Mouse (Mus musculus): ENCODE measurements around the gene Klhl3. TPM values are rescaled to one million over a fixed set of nuclear protein-coding genes. Genes with fewer than 3 reads are reported as not detected.

Gene Klhl3
- polyA plus RNA-seq, 1 experiment = 16.1 TPM

DNA sequence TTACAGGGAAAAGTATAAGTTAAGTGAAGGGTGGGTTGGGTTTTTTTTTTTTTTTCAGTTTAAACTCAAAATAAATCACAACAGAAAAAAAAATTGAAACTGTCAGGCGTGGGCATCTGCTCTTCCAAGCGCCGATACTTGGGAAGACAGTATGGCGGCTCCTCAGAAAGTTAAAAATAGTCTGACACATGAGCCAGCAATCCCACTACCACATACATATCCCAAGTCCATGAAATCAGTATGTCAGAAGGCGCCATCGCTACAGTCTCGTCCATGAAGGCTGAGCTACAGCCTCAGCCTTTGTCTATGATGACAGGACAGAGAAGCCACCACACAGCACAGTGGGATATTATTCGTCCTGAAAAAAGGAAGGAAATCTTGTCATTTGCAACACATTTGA lies 86.3 kb downstream of the Klhl3 start:
- Histone ChIP-seq H3K27me3 (ENCODE audit: control insufficient read depth, insufficient read depth, low read length) (no peaks in the 10 kb centered on the region), H3K27ac (ENCODE audit: insufficient read depth, low read length) (no peak overlapping the region), H3K4me3 (replicated peaks; ENCODE audit: insufficient read depth, low read depth, low read length) (no peak overlapping the region), H3K4me1 (ENCODE audit: control insufficient read depth, insufficient read depth, low read length) (peaks cover 51% of the 10 kb centered on the region)
- WGBS = 84% methylated on average over 8 of the region's 8 CpGs
- DNase-seq = no peak
- no peak for TF ChIP-seq CTCF (IDR thresholded peaks at IDR 0.05; ENCODE audit: borderline replicate concordance, insufficient read depth, low read depth, low read length)
- TF ChIP-seq POLR2A (IDR thresholded peaks at IDR 0.05; ENCODE audit: borderline replicate concordance, insufficient read depth, low read length) = no peak

GRCm38 (mm10) chr13:58025701-58026414 lies 87.5 kb downstream of the Klhl3 start:
- TF ChIP-seq POLR2A (IDR thresholded peaks at IDR 0.05; ENCODE audit: borderline replicate concordance, insufficient read depth, low read length) (no peak), CTCF (IDR thresholded peaks at IDR 0.05; ENCODE audit: borderline replicate concordance, insufficient read depth, low read depth, low read length) (no peak)
- peak; percentile 52 to 59 for DNase-seq
- Histone ChIP-seq H3K4me1 (ENCODE audit: control insufficient read depth, insufficient read depth, low read length) (peaks cover 54% of the 10 kb centered on the region), H3K27me3 (ENCODE audit: control insufficient read depth, insufficient read depth, low read length) (no peaks in the 10 kb centered on the region), H3K4me3 (replicated peaks; ENCODE audit: insufficient read depth, low read depth, low read length) (no peak overlapping the region), H3K27ac (ENCODE audit: insufficient read depth, low read length) (peak overlapping the region; percentile 95)
- WGBS = 26% methylated on average over 16 of the region's 16 CpGs

DNA sequence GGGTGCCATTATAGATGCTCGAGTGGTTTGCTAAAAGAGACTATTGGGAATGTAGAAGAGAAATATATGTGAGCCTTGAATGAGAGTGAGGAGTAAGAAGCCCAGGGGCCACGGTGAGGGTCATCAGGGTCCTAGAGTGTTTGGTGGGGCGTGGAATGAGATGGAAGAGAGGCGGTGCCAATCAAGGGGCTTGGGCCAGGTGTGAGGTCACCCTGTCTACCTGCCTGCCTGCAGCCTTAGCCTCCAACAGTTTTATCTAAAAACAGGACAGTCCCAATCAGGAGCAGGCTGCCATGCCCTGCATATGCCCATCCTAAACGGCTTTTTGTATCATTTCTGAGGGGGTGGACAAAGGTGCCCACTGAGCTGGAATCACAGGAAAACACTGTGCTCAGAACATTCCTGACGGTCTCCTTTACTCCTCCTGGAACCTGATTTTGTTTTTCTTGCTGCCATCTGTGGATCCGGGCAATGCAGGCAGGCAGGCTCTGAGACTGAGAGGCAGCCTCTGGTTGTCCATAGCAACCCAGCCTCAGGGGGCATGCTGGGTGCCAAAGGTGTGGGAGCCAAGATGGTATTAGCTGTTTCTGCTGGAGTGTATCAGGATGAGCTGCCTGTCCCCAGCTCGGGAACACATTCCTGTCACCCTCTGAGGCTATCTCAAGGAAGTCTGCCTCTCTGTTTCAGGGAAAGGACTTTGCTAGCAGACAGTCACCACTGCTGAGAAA lies 89.5 kb downstream of the Klhl3 start:
- Histone ChIP-seq H3K27me3 (ENCODE audit: control insufficient read depth, insufficient read depth, low read length) (no peaks in the 10 kb centered on the region), H3K27ac (ENCODE audit: insufficient read depth, low read length) (peak overlapping the region; percentile 96), H3K4me3 (replicated peaks; ENCODE audit: insufficient read depth, low read depth, low read length) (no peak overlapping the region), H3K4me1 (ENCODE audit: control insufficient read depth, insufficient read depth, low read length) (peaks cover 44% of the 10 kb centered on the region)
- TF ChIP-seq POLR2A (IDR thresholded peaks at IDR 0.05; ENCODE audit: borderline replicate concordance, insufficient read depth, low read length) (peak; percentile 39; the same call in 1 of the 2 replicates), CTCF (IDR thresholded peaks at IDR 0.05; ENCODE audit: borderline replicate concordance, insufficient read depth, low read depth, low read length) (no peak)
- WGBS = 6% methylated on average over 8 of the region's 8 CpGs
- DNase-seq = peak; percentile 97 to 98

DNA sequence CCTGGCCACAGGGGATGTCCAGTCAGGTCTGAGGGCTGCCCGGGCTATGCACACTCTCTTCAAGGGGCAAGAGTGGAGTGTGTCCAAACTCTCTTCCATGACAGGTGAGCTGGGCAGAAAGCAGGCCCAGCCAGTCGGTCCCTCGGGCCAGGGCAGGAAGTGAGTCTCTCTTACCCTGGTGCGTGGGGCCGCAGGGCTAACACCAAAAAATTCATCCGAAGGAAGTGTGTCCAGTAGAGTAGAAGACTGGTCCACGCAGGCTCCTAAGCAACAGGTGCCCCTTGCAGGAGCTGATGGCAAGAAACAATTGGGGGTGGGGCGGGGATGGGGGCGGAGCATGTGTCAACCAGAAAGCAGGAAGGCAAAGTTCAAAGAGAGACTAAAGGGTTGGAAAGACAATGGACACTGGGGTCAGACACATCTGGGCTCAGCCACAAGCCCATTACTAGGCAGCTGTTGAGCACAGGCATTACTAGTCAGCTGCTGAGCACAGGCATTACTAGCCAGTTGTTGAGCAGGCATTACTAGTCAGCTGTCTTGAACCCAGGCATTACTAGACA lies 90.3 kb downstream of the Klhl3 start:
- no peak for TF ChIP-seq POLR2A (IDR thresholded peaks at IDR 0.05; ENCODE audit: borderline replicate concordance, insufficient read depth, low read length)
- no peak for TF ChIP-seq CTCF (IDR thresholded peaks at IDR 0.05; ENCODE audit: borderline replicate concordance, insufficient read depth, low read depth, low read length)
- DNase-seq = no peak
- H3K27ac ChIP-seq (ENCODE audit: insufficient read depth, low read length) = peak overlapping the region; percentile 96
- H3K27me3 ChIP-seq (ENCODE audit: control insufficient read depth, insufficient read depth, low read length) = no peaks in the 10 kb centered on the region
- WGBS = 70% methylated on average over 9 of the region's 9 CpGs
- H3K4me3 ChIP-seq (replicated peaks; ENCODE audit: insufficient read depth, low read depth, low read length) = no peak overlapping the region
- H3K4me1 ChIP-seq (ENCODE audit: control insufficient read depth, insufficient read depth, low read length) = peaks cover 44% of the 10 kb centered on the region

GRCm38 (mm10) chr13:58020428-58020827 lies 93.0 kb downstream of the Klhl3 start:
- Histone ChIP-seq H3K27me3 (ENCODE audit: control insufficient read depth, insufficient read depth, low read length) (no peaks in the 10 kb centered on the region), H3K4me3 (replicated peaks; ENCODE audit: insufficient read depth, low read depth, low read length) (no peak overlapping the region), H3K4me1 (ENCODE audit: control insufficient read depth, insufficient read depth, low read length) (peaks cover 33% of the 10 kb centered on the region), H3K27ac (ENCODE audit: insufficient read depth, low read length) (no peak overlapping the region)
- TF ChIP-seq CTCF (IDR thresholded peaks at IDR 0.05; ENCODE audit: borderline replicate concordance, insufficient read depth, low read depth, low read length) (no peak), POLR2A (IDR thresholded peaks at IDR 0.05; ENCODE audit: borderline replicate concordance, insufficient read depth, low read length) (no peak)
- DNase-seq = no peak
- 82% methylated on average over 10 of the region's 10 CpGs for WGBS

DNA sequence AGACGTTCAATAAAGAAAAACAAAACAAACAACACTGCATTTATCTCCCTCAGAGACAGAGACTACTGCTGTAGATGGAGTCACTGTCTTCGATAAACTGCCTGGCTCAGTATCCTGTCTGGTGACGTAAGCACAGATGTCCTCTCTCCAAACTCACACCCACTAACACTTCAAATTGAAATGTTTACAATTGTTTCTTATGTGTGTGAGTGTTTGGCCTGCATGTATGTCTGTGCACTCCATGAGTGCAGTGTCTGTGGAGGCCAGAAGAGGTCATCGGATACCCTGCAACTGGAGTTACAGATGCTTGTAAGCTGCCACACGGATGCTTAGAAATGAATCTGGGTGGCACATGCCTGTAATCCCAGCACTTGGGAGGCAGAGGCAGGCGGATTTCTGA lies 96.1 kb downstream of the Klhl3 start:
- Histone ChIP-seq H3K27me3 (ENCODE audit: control insufficient read depth, insufficient read depth, low read length) (no peaks in the 10 kb centered on the region), H3K4me3 (replicated peaks; ENCODE audit: insufficient read depth, low read depth, low read length) (no peak overlapping the region), H3K4me1 (ENCODE audit: control insufficient read depth, insufficient read depth, low read length) (peaks cover 8% of the 10 kb centered on the region), H3K27ac (ENCODE audit: insufficient read depth, low read length) (no peak overlapping the region)
- DNase-seq = no peak
- 76% methylated on average over 6 of the region's 6 CpGs for WGBS
- TF ChIP-seq CTCF (IDR thresholded peaks at IDR 0.05; ENCODE audit: borderline replicate concordance, insufficient read depth, low read depth, low read length) = no peak
- TF ChIP-seq POLR2A (IDR thresholded peaks at IDR 0.05; ENCODE audit: borderline replicate concordance, insufficient read depth, low read length) = no peak

DNA sequence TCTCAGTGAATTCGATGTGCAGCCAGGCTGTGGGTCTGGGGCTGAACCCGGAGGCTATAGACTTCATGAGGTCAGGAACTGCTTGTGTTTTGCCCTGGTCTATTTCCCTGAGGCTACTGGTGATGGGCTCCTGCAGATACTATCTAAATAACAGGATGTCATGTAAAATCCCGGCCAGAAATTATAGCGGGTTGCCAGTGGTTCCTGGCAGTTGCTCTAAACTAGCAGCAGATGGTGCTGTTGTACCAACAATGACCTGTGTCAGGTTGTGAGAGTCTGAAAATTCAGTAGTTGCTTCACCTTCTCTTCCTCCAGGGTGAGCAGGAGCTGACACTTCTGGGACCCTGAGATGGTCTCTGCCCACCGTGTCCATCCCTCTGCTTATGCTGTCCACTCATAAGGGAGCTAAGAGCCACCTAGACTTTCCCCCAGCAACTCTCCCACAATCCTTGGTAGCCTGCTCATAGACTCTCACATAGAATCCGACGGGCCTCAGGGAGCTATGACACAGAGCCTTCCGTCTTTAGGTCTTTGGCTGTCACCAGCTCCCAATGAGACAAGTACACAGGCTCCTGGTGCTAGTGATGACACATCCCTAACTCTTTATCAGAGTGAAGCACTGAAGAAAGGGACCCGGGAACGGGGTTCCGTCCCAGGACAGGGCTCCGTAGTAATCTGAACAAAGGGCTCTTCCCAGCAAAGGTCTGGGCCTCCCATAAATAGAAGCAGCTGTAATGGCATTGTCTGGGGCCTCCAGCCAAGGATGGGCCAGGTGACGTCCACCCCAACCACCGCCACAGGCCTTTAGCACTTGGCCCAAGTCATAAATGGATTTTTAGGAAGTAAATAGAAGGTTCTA lies 101.1 kb downstream of the Klhl3 start:
- Histone ChIP-seq H3K4me3 (replicated peaks; ENCODE audit: insufficient read depth, low read depth, low read length) (no peak overlapping the region), H3K27me3 (ENCODE audit: control insufficient read depth, insufficient read depth, low read length) (no peaks in the 10 kb centered on the region), H3K4me1 (ENCODE audit: control insufficient read depth, insufficient read depth, low read length) (peaks cover 24% of the 10 kb centered on the region), H3K27ac (ENCODE audit: insufficient read depth, low read length) (peak overlapping the region; percentile 87)
- peak; percentile 87 to 89 for DNase-seq
- 41% methylated on average over 14 of the region's 14 CpGs for WGBS
- TF ChIP-seq POLR2A (IDR thresholded peaks at IDR 0.05; ENCODE audit: borderline replicate concordance, insufficient read depth, low read length) (peak; percentile 14; the same call in 1 of the 2 replicates), CTCF (IDR thresholded peaks at IDR 0.05; ENCODE audit: borderline replicate concordance, insufficient read depth, low read depth, low read length) (peak; percentile 89)

Measured in cerebellum, adult 2 months (tissue).